Mouse (Mus musculus): Measurements from ENCODE around the gene Snx21.

Snx21 gene

GRCm38 (mm10) chr2:164785481-164786387 is at the start of gene Snx21:
Gene Snx21 (plus strand): TSS chr2:164785823.
- peak; percentile 62 to 68 for DNase-seq

GRCm38 (mm10) chr2:164737377-164738090 is 48.1 kb upstream of the Snx21 start:
- DNase-seq = no peak

GRCm38 (mm10) chr2:164739876-164740275 is 45.7 kb upstream of the Snx21 start:
- no peak for DNase-seq

GRCm38 (mm10) chr2:164744987-164745386 is 40.6 kb upstream of the Snx21 start:
- DNase-seq = no peak

- DNase-seq = peak; percentile 87 to 95
Measured at GRCm38 (mm10) chr2:164745843-164746479, 39.7 kb upstream of the Snx21 start, which contains the start of the genes Wfdc3 and Dnttip1. Gene Wfdc3 (minus strand): TSS chr2:164745931. Gene Dnttip1 (plus strand): TSS chr2:164745983.

GRCm38 (mm10) chr2:164746693-164747092 is 38.9 kb upstream of the Snx21 start:
- DNase-seq = no peak

- no peak for DNase-seq
Measured at GRCm38 (mm10) chr2:164748191-164748590, 37.4 kb upstream of the Snx21 start.

GRCm38 (mm10) chr2:164748991-164749390 is 36.6 kb upstream of the Snx21 start:
- no peak for DNase-seq

- no peak for DNase-seq
Measured at GRCm38 (mm10) chr2:164752454-164752853, 33.2 kb upstream of the Snx21 start.

- no peak for DNase-seq
Measured at GRCm38 (mm10) chr2:164754105-164754504, 31.5 kb upstream of the Snx21 start.

GRCm38 (mm10) chr2:164754800-164755199 is 30.8 kb upstream of the Snx21 start:
- DNase-seq = no peak

- no peak for DNase-seq
Measured at GRCm38 (mm10) chr2:164757841-164758240, 27.8 kb upstream of the Snx21 start.

GRCm38 (mm10) chr2:164758692-164759091 is 26.9 kb upstream of the Snx21 start:
- DNase-seq = no peak

GRCm38 (mm10) chr2:164760059-164760833 is 25.4 kb upstream of the Snx21 start:
- no peak for DNase-seq

GRCm38 (mm10) chr2:164761502-164761901 is 24.1 kb upstream of the Snx21 start:
- DNase-seq = no peak

- no peak for DNase-seq
Measured at GRCm38 (mm10) chr2:164761971-164762370, 23.7 kb upstream of the Snx21 start.

- no peak for DNase-seq
Measured at GRCm38 (mm10) chr2:164762593-164762992, 23.0 kb upstream of the Snx21 start.

- no peak for DNase-seq
Measured at GRCm38 (mm10) chr2:164765841-164766240, 19.8 kb upstream of the Snx21 start.

- no peak for DNase-seq
Measured at GRCm38 (mm10) chr2:164767812-164768540, 17.6 kb upstream of the Snx21 start.

- peak; percentile 93 to 94 for DNase-seq
Measured at GRCm38 (mm10) chr2:164769258-164770037, 16.2 kb upstream of the Snx21 start, which contains the start of gene Ube2c. Gene Ube2c (plus strand): TSS chr2:164769898.

- DNase-seq = no peak
Measured at GRCm38 (mm10) chr2:164770279-164770678, 15.3 kb upstream of the Snx21 start.
